Mouse (Mus musculus) spleen, adult 2 months (tissue): Measurements from ENCODE around the gene P2rx5. TPM values are rescaled to one million over a fixed set of nuclear protein-coding genes. Genes with fewer than 3 reads are reported as not detected.

Source experiments
- DNase-seq, 2 experiments: peaks; one replicate each; pipeline versions ENCODE4 v3.0.0 to v3.0.0-alpha.2; 2012 to 2021; ENCODE audit warnings: low spot score in 2 of 2, low read depth in 1 of 2
- H3K27ac ChIP-seq: fragments of 200-500 bp; 2 replicates; pipeline ENCODE4 v1.5.1; 2012; ENCODE audit warnings: low read length, inconsistent platforms; ENCODE audit not compliant: insufficient read depth
- H3K27me3 ChIP-seq: fragments of 200-500 bp; 2 replicates; pipeline ENCODE4 v1.6.1; 2012; ENCODE audit warnings: mild to moderate bottlenecking, moderate library complexity, low read length, inconsistent platforms; ENCODE audit not compliant: control insufficient read depth, insufficient read depth
- H3K36me3 ChIP-seq: fragments of 200-500 bp; 2 replicates; pipeline ENCODE4 v1.6.1; 2012; ENCODE audit warnings: mild to moderate bottlenecking, low read length, inconsistent platforms; ENCODE audit not compliant: control insufficient read depth, insufficient read depth
- H3K4me1 ChIP-seq: fragments of 200-500 bp; 2 replicates; pipeline ENCODE4 v1.6.1; 2011; ENCODE audit warnings: inconsistent platforms; ENCODE audit not compliant: control insufficient read depth, insufficient read depth, insufficient read length
- H3K4me3 ChIP-seq: fragments of 200-500 bp; 2 replicates; pipeline ENCODE4 v1.5.1; 2011; ENCODE audit warnings: mild to moderate bottlenecking, inconsistent platforms; ENCODE audit not compliant: insufficient read depth, insufficient read length; ENCODE audit errors: extremely low read depth
- CTCF ChIP-seq: fragments of 200-500 bp; IDR thresholded peaks from 2 replicates; pipeline ENCODE4 v1.5.1; 2011; ENCODE audit warnings: mild to moderate bottlenecking, inconsistent platforms; ENCODE audit not compliant: insufficient read depth, insufficient read length, insufficient replicate concordance; ENCODE audit errors: extremely low read depth
- POLR2A ChIP-seq: fragments of 200-500 bp; IDR thresholded peaks from 2 replicates; pipeline ENCODE4 v1.6.1; 2011; ENCODE audit warnings: low read depth, low read length, inconsistent platforms
- WGBS: fragments of 180-500 bp; shearing (Covaris S2); methylation state at CpG from one replicate; pipeline ENCODE4 v1.1.7; 2018; 5-methylcytosine and 5-hydroxymethylcytosine counted together
- polyA plus RNA-seq: library from polyadenylated mRNA; depleted of rRNA; stranded (reverse); fragments of >200 nt; gene quantifications from 2 replicates; pipeline ENCODE4 v1.2.3, GENCODE M21; 2012

The P2rx5 gene
- polyA plus RNA-seq, 1 experiment = 0.22 TPM

- TF ChIP-seq CTCF (no peak), POLR2A (no peak)
- no peaks in the 10 kb centered on the region for H3K27me3 ChIP-seq
- H3K36me3 ChIP-seq = no peaks in the 10 kb centered on the region
- DNase-seq = no peak
- 91% methylated on average over 2 of the region's 2 CpGs for WGBS
- no peak overlapping the region for H3K4me3 ChIP-seq
- H3K4me1 ChIP-seq = peaks cover 3% of the 10 kb centered on the region; the same call in 1 of the 2 replicates
- H3K27ac ChIP-seq = no peak overlapping the region
Observed at GRCm38 (mm10) chr11:73201021-73201420, 40.8 kb downstream of the P2rx5 start.

- DNase-seq = no peak
- Histone ChIP-seq H3K36me3 (no peaks in the 10 kb centered on the region), H3K4me3 (no peak overlapping the region), H3K27ac (no peak overlapping the region), H3K27me3 (no peaks in the 10 kb centered on the region), H3K4me1 (peaks cover 3% of the 10 kb centered on the region; the same call in 1 of the 2 replicates)
- TF ChIP-seq CTCF = no peak
- 63% methylated on average over 4 of the region's 4 CpGs for WGBS
Observed at GRCm38 (mm10) chr11:73201597-73201996, 41.4 kb downstream of the P2rx5 start.

- Histone ChIP-seq H3K27ac (no peak overlapping the region), H3K27me3 (no peaks in the 10 kb centered on the region), H3K4me1 (no peaks in the 10 kb centered on the region), H3K36me3 (no peaks in the 10 kb centered on the region), H3K4me3 (no peak overlapping the region)
- DNase-seq = no peak
- TF ChIP-seq POLR2A (no peak), CTCF (no peak)
- WGBS = 93% methylated on average over 8 of the region's 8 CpGs
Observed at GRCm38 (mm10) chr11:73203895-73204294, 43.7 kb downstream of the P2rx5 start.

DNA sequence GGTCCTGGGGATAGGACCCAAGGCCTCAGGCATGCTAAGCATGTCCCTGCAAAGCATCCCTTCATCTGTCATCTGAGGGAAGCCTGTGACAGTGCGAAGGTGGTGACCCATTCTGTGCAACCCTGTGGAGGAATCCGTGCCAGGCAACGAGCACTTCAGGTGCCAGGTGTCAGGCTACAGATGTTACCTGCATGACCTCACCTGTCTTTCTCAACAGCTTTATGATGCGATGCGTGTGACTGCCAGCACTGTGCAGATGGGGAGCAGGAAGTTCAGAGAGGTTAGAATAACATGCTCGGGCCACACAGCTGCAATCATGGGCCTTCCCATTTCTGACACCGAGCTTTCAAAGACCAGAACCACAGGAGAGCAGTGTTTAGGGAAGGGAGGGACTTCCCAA, 45.0 kb downstream of the P2rx5 start:
- Histone ChIP-seq H3K27me3 (no peaks in the 10 kb centered on the region), H3K4me3 (no peak overlapping the region), H3K4me1 (no peaks in the 10 kb centered on the region), H3K27ac (no peak overlapping the region), H3K36me3 (no peaks in the 10 kb centered on the region)
- DNase-seq = no peak
- TF ChIP-seq CTCF = no peak
- no peak for TF ChIP-seq POLR2A
- WGBS = 83% methylated on average over 7 of the region's 7 CpGs

DNA sequence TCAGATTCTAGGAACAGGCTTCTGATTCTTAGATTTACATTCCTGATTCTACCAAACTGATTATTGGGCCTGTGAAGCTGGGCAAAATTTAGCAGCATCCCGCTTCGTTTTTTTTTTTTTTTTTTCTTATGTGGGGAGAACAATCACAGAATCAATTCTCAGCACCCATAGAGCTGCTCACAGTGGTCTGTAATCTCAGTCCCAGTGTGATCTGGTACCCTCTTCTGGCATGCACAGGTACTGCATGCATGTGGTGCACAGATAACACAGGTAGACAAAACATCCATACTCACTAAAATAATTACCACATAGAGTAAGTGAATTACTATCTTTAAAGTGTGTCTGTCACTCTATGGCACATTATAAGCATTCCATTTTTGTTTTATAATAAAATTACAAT, 47.4 kb downstream of the P2rx5 start:
- H3K4me1 ChIP-seq = no peaks in the 10 kb centered on the region
- WGBS = 89% methylated on average over 2 of the region's 2 CpGs
- TF ChIP-seq POLR2A (no peak), CTCF (no peak)
- H3K27ac ChIP-seq = no peak overlapping the region
- H3K36me3 ChIP-seq = no peaks in the 10 kb centered on the region
- no peak overlapping the region for H3K4me3 ChIP-seq
- no peak for DNase-seq
- no peaks in the 10 kb centered on the region for H3K27me3 ChIP-seq

- 91% methylated on average over 3 of the region's 3 CpGs for WGBS
- H3K27me3 ChIP-seq = no peaks in the 10 kb centered on the region
- TF ChIP-seq POLR2A (no peak), CTCF (no peak)
Observed at GRCm38 (mm10) chr11:73213956-73214355, 53.7 kb downstream of the P2rx5 start.

GRCm38 (mm10) chr11:73219671-73220070, 59.5 kb downstream of the P2rx5 start:
- WGBS = 83% methylated on average over 2 of the region's 2 CpGs
- Histone ChIP-seq H3K4me1 (no peaks in the 10 kb centered on the region), H3K27ac (no peak overlapping the region), H3K27me3 (no peaks in the 10 kb centered on the region), H3K36me3 (peaks cover 2% of the 10 kb centered on the region), H3K4me3 (no peak overlapping the region)
- no peak for DNase-seq
- TF ChIP-seq CTCF (no peak), POLR2A (no peak)

More at GRCm38 (mm10) chr11:73213956-73214355, 53.7 kb downstream of the P2rx5 start:
- no peak for DNase-seq
- no peaks in the 10 kb centered on the region for H3K36me3 ChIP-seq
- no peak overlapping the region for H3K4me3 ChIP-seq
- no peak overlapping the region for H3K27ac ChIP-seq
- no peaks in the 10 kb centered on the region for H3K4me1 ChIP-seq
